In the genomic region with DNA sequence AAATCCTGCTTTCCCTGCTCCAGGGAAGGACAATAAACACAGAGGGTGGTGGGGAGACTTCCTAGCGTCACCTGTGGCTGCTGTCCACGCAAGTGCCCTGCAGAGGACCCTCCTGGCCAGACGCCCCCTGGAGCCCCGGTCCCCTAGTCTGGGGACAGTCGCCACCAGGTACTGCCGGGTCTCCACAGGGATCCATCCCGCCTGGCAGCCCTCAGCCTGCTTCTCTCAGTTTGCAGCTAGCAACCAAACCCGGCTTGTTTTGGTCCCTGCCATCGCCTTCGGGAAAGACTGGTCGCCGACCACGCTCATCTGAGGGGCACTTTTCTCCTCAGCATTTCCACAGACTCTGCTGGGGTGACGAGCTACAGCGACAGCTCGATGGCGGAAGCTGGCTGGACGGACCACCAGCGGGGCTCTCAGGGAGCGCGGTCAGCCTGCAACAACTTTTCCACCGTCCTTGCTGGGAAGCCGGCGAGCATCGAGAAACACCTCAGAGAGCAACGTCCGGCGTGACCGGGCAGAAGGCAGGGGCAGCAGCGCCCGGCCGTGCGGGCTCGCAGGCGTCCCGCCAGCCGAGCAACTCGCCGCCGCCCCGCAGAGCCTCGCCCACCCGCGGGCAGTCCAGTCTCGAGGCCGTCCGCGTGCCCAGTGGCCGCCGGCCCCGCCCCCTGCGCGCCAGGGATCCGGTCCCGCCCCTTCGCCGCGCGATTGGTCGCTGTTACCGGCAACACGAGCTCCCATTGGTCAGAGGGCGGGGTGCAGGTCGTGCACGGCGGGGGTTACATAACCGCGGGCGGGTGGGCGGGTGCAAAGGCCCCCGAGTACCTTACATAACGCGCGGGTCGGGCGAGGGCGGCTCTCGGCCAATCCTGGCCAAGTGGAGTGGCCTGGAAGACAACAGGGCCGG, we compare ENCODE assay signal across 8 mouse cellular contexts. TPM values are rescaled to one million over a fixed set of nuclear protein-coding genes. Genes with fewer than 3 reads are reported as not detected.
A peak's percentile ranks its signal among the peaks of the same experiment; 100 is the strongest.
DNase-seq lines count a peak whose midpoint lies in the region; ATAC-seq and TF ChIP-seq lines count a peak whose summit lies in the region.

A gene (minus strand): TSS at position 629 of the 907 bp plus-strand sequence.

- under 1% methylated on average over 76 of the region's 79 CpGs for WGBS in forebrain, embryonic 16.5 days
- under 1% methylated on average over 79 of the region's 79 CpGs for WGBS in lung, embryonic 14.5 days
- under 1% methylated on average over 78 of the region's 79 CpGs for WGBS in olfactory bulb, adult 2 months
- 1% methylated on average over 72 of the region's 79 CpGs for WGBS in thymus, adult 2 months

- peak within 1 kb of the TSS; percentile 98 for H3K4me2 ChIP-seq in forebrain, embryonic 16.5 days (ENCODE audit: low read length)
- peak within 1 kb of the TSS; percentile 98 for H3K4me2 ChIP-seq in lung, embryonic 14.5 days

- DNase-seq in G1E (ENCODE audit: low spot score), result peak; percentile 99
- DNase-seq in cerebellum, adult 18-20 months, result peak; percentile 98 to 100
- DNase-seq in heart, postnatal 36 days, result peak; percentile 99
- DNase-seq in layer of hippocampus, adult 2 months (ENCODE audit: low spot score in 2 of 2), result peak; percentile 96 to 98
- DNase-seq in lung, embryonic 14.5 days, result peak; percentile 97
- peak; percentile 93 for DNase-seq in thymus, adult 2 months

- peak; percentile 92 for ATAC-seq in G1E (ENCODE audit: extremely low read depth, insufficient number of reproducible peaks, low FRiP score, poor library complexity, severe bottlenecking)
- ATAC-seq in forebrain, embryonic 16.5 days, result peak; percentile 98
- peak; percentile 98 for ATAC-seq in lung, embryonic 14.5 days (ENCODE audit: insufficient read depth)

- H3K36me3 ChIP-seq in G1E (replicated peaks), result peaks cover 34% of the 10 kb centered on the region
- H3K36me3 ChIP-seq in forebrain, embryonic 16.5 days (ENCODE audit: control insufficient read depth, insufficient read depth), result peaks cover 9% of the 10 kb centered on the region
- peaks cover 17% of the 10 kb centered on the region for H3K36me3 ChIP-seq in lung, embryonic 14.5 days (ENCODE audit: insufficient read depth)
- peaks cover 4% of the 10 kb centered on the region; the same call in 1 of the 2 replicates for H3K36me3 ChIP-seq in thymus, adult 2 months (ENCODE audit: control insufficient read depth, insufficient read depth, low read length)

- H3K9ac ChIP-seq in forebrain, embryonic 16.5 days (replicated peaks; ENCODE audit: low read depth, low read length), result peak within 1 kb of the TSS; percentile 65
- peak within 1 kb of the TSS; percentile 67 for H3K9ac ChIP-seq in lung, embryonic 14.5 days

- no peak within 1 kb of the TSS for H3K27ac ChIP-seq in forebrain, embryonic 16.5 days (ENCODE audit: low read length)
- peak within 1 kb of the TSS; percentile 100 for H3K27ac ChIP-seq in layer of hippocampus, adult 2 months
- H3K27ac ChIP-seq in lung, embryonic 14.5 days (ENCODE audit: low read depth), result peak within 1 kb of the TSS; percentile 59
- H3K27ac ChIP-seq in olfactory bulb, adult 2 months (ENCODE audit: insufficient read depth, low read depth, low read length), result peak within 1 kb of the TSS; percentile 89
- H3K27ac ChIP-seq in thymus, adult 2 months (ENCODE audit: control insufficient read depth, insufficient read depth, low read length), result no peak within 1 kb of the TSS

- H3K9me3 ChIP-seq in G1E (replicated peaks), result no peaks in the 10 kb centered on the region
- H3K9me3 ChIP-seq in forebrain, embryonic 16.5 days (ENCODE audit: control insufficient read depth, low read length), result no peaks in the 10 kb centered on the region
- H3K9me3 ChIP-seq in lung, embryonic 14.5 days (ENCODE audit: low read depth, low read length), result no peaks in the 10 kb centered on the region

- H3K27me3 ChIP-seq in G1E (ENCODE audit: insufficient read depth, low read length), result no peaks in the 10 kb centered on the region
- H3K27me3 ChIP-seq in forebrain, embryonic 16.5 days (replicated peaks; ENCODE audit: control insufficient read depth, insufficient read depth, low read length), result peaks cover 7% of the 10 kb centered on the region
- 0 out of 2 replicates have a peak, but pooled peaks cover 4% of the 10 kb centered on the region for H3K27me3 ChIP-seq in lung, embryonic 14.5 days (ENCODE audit: insufficient read depth, low read length)
- H3K27me3 ChIP-seq in thymus, adult 2 months (ENCODE audit: control insufficient read depth, insufficient read depth, low read length), result peaks cover 6% of the 10 kb centered on the region; the same call in 1 of the 2 replicates

- no peak for TF ChIP-seq CTCF in G1E (IDR thresholded peaks at IDR 0.05; ENCODE audit: low read depth, low read length)
- no peak for TF ChIP-seq CTCF in layer of hippocampus, adult 2 months (conservative IDR thresholded peaks at IDR 0.05)
- no peak for TF ChIP-seq CTCF in lung, embryonic 14.5 days (IDR thresholded peaks at IDR 0.05; ENCODE audit: low read depth)
- TF ChIP-seq CTCF in olfactory bulb, adult 2 months (IDR thresholded peaks at IDR 0.05; ENCODE audit: insufficient read depth, low read depth, low read length), result no peak
- no peak for TF ChIP-seq CTCF in thymus, adult 2 months (IDR thresholded peaks at IDR 0.05; ENCODE audit: borderline replicate concordance, control insufficient read depth, extremely low read depth, insufficient read depth, low read length, poor library complexity)

- H3K4me3 ChIP-seq in G1E (ENCODE audit: low read depth, low read length), result peak within 1 kb of the TSS; percentile 73
- H3K4me3 ChIP-seq in forebrain, embryonic 16.5 days (replicated peaks; ENCODE audit: low read length), result peak within 1 kb of the TSS; percentile 69
- peak within 1 kb of the TSS; percentile 69 for H3K4me3 ChIP-seq in layer of hippocampus, adult 2 months
- peak within 1 kb of the TSS; percentile 56 for H3K4me3 ChIP-seq in lung, embryonic 14.5 days (ENCODE audit: low read depth, low read length)
- peak within 1 kb of the TSS; percentile 69 for H3K4me3 ChIP-seq in olfactory bulb, adult 2 months (ENCODE audit: insufficient read depth, low read depth, low read length)
- H3K4me3 ChIP-seq in thymus, adult 2 months (ENCODE audit: control insufficient read depth, insufficient read depth, low read length), result peak within 1 kb of the TSS; percentile 54

- H3K4me1 ChIP-seq in G1E (ENCODE audit: insufficient read depth, low read depth, low read length), result peaks cover 16% of the 10 kb centered on the region
- H3K4me1 ChIP-seq in forebrain, embryonic 16.5 days (replicated peaks; ENCODE audit: control insufficient read depth, insufficient read depth, low read length), result peaks cover 12% of the 10 kb centered on the region
- H3K4me1 ChIP-seq in lung, embryonic 14.5 days (ENCODE audit: insufficient read depth), result 0 out of 2 replicates have a peak, but pooled peaks cover 5% of the 10 kb centered on the region
- peaks cover 11% of the 10 kb centered on the region for H3K4me1 ChIP-seq in olfactory bulb, adult 2 months (ENCODE audit: control insufficient read depth, insufficient read depth, low read length)
- H3K4me1 ChIP-seq in thymus, adult 2 months (replicated peaks; ENCODE audit: control insufficient read depth, insufficient read depth, low read length), result peaks cover 7% of the 10 kb centered on the region

- TF ChIP-seq POLR2A in olfactory bulb, adult 2 months (IDR thresholded peaks at IDR 0.05; ENCODE audit: insufficient read depth, low read depth, low read length), result peak; percentile 68
- 0 out of 2 replicates have a peak, but pooled peaks have one; percentile 12 for TF ChIP-seq POLR2A in thymus, adult 2 months (IDR thresholded peaks at IDR 0.05; ENCODE audit: control insufficient read depth, extremely low read depth, insufficient read depth, low read length, poor library complexity)

- intact Hi-C loops in heart, postnatal 36 days (cut with DNase I), result no loop called here

RNA-seq across cellular contexts. Expression of the gene that starts here (rescaled TPM):
- total RNA-seq in G1E (2014; fragmentation: Nextera tagmentation), result 6.5 and 8.3 TPM in 2 replicates
- total RNA-seq in G1E (2017), result 3.3 and 3.4 TPM in 2 replicates
- polyA plus RNA-seq in G1E (2012), result 1.2 and 1.6 TPM in 2 replicates
- 3.2 and 4.1 TPM in 2 replicates for polyA plus RNA-seq in forebrain, embryonic 16.5 days (2015; fragmentation: Nextera tagmentation; extraction: Ambion mirVana)
- 10 to 100 TPM; 10.9 to 20.8 TPM for total RNA-seq in heart, postnatal 36 days (2021)
- 10 to 100 TPM; 31.6 to 35.6 TPM for total RNA-seq in layer of hippocampus, adult 2 months (2021)
- polyA plus RNA-seq in lung, embryonic 14.5 days (2014; fragmentation: Nextera tagmentation; extraction: Ambion mirVana), result 8.0 and 8.9 TPM in 2 replicates
- not detected in 2 replicates for polyA plus RNA-seq in olfactory bulb, adult 2 months (2012; ENCODE audit: insufficient read depth, insufficient read length, low replicate concordance, missing spikeins)
- polyA plus RNA-seq in thymus, adult 2 months (2012; rRNA removed), result 5.0 and 5.4 TPM in 2 replicates

Comparison
In these comparisons a context has a peak if more than half of its experiments do, and no peak if none do; other contexts are left out.
1. H3K27ac ChIP-seq: peak in layer of hippocampus, adult 2 months (single experiment), lung, embryonic 14.5 days (single experiment) and olfactory bulb, adult 2 months (single experiment); none in forebrain, embryonic 16.5 days (single experiment) and thymus, adult 2 months (single experiment).
2. Peak in every context shown above with its lines, with median percentiles within 50 percentile points of each other: ATAC-seq, DNase-seq and H3K4me3 ChIP-seq.